Mouse (Mus musculus) large intestine, adult 2 months (tissue): ENCODE results near the gene Klc2. TPM values are rescaled to one million over a fixed set of nuclear protein-coding genes. Genes with fewer than 3 reads are reported as not detected.

Experiments used
- DNase-seq: peaks from one replicate; pipeline ENCODE4 v3.0.0-alpha.2; 2012; ENCODE audit warnings: low read depth, low spot score
- WGBS: fragments of 180-500 bp; shearing (Covaris S2); methylation state at CpG from one replicate; pipeline ENCODE4 v1.1.7; 2018; 5-methylcytosine and 5-hydroxymethylcytosine counted together
- polyA plus RNA-seq: library from polyadenylated mRNA; depleted of rRNA; stranded (reverse); fragments of >200 nt; gene quantifications from 2 replicates; pipeline ENCODE4 v1.2.3, GENCODE M21; 2012

Gene Klc2
- polyA plus RNA-seq, 1 experiment = 17.0 TPM

DNA sequence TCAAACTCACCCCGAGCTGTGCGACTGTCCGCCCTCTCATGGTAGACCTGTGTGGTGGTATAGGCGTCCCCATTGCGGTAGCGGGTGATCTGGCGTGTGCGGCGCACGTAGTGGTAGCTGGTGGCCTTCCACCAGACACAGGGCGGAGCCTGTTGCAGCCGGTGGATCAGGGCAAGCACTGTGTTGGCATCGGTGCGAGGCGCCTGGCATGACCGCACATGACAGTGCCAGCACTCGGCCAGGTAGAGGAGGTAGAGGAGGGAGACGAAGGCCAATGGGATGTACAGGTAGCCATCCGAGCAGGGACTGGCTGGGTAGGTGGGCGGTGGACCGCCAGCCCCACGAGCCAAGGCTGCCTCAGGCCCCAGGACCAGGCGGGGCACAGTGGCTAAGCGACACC is 35.8 kb downstream of the Klc2 start:
- no peak for DNase-seq
- WGBS = 55% methylated on average over 24 of the region's 24 CpGs

DNA sequence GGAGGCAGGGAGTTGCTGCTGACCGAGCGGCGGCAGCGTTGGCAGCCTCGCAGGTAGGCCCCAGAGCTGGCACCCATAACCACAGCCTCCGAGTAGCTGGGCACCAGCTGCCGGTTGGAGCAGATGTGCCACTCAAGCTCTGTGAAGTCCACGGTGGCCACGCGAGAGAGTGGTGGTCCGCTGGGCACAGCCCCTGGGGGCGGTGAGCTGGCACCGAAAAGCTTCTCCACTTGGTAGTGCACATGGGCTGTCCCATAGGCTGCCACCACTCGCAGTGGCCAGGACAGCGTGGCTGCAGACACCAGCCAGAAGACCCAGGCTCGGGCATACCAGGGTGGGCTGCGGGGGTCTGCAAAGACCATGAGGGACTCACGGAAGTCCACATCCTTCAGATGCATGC is 36.4 kb downstream of the Klc2 start:
- 62% methylated on average over 18 of the region's 18 CpGs for WGBS
- no peak for DNase-seq

DNA sequence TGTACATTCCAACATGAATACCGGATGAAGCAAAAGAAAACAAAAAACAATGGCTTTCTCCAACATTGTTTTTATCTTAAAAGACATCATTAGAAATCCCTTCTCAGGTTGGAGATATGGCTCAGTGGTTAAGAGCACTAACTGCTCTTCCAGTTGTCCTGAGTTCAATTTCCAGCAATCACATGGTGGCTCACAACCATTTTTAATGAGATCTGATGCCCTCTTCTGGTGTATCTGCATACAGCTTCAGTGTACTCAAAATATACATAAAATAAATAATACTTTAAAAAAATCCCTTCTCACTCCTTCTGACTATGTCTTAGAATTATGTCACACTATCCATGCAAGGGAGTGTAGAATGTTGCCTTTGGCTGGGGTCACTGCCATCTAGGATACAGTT is 39.1 kb downstream of the Klc2 start:
- DNase-seq = no peak
- 93% methylated on average over 1 of the region's 1 CpGs for WGBS

DNA sequence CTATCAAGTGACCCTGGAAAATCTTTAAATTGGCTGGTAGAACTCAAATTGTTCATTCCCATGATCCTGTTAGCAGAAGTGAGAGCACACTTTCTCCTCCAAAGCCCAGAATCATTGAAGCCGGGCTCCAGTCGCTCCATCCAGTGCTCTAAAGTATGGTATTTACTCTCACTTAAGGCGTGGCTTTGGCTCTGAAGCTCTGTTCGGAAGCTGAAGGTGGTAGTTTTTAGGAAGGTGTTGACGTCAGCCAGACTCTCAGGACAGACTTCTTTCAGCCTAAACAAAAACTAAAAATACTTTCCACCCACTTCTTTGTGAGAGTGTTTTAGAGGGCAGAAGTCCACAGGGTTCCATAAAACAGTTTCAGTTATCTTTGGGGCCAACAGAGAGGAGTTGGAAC is 44.8 kb downstream of the Klc2 start:
- WGBS = 12% methylated on average over 5 of the region's 5 CpGs
- no peak for DNase-seq

DNA sequence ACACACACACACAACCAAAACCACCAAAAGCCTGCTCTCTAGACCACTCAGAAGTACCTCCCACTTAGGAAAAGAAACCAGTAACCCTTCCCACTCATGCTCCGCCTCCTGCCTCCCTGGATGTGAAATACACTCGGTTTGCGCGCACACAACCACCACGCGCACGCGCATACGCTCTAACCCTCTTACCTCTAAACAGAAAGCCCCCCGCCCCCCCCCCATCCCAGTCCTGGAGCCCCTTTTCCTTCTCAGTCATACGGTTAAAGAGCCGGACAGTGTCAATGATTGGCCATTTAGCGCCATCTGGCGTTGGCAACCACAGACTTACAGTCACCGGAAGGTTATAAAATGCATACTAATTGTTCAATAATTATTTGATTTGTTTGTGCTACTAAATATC is 45.3 kb downstream of the Klc2 start:
- DNase-seq = no peak
- 3% methylated on average over 15 of the region's 15 CpGs for WGBS

DNA sequence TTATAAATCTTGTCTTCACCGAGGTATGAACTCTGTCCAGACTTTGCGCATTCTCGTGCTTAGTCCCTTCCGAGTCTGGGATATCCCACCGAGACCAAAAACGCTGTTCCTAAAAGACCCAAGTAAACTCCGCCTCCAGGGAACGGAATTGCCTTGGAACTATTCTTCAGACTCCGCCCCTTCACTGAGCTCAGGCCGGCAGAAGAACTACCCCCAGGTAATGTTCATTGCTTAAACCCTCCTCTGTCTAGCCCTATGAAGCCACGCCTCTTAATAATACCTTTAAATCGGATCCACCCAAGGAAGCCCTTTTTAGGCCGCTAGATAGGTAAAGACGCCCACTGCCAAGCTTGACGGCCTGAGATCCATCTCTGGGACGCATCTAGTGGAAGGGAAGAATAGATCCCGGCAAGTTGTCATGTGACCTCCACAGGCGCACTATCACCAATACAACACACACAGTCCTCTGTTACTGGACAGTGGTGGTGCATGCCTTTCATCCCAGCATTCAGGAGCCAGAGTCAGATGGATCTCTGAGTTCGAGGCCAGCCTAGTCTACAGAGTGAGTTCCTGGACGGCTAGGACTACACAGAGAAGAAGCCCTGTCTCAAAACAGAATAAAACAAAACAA is 45.9 kb downstream of the Klc2 start:
- 3% methylated on average over 20 of the region's 20 CpGs for WGBS

DNA sequence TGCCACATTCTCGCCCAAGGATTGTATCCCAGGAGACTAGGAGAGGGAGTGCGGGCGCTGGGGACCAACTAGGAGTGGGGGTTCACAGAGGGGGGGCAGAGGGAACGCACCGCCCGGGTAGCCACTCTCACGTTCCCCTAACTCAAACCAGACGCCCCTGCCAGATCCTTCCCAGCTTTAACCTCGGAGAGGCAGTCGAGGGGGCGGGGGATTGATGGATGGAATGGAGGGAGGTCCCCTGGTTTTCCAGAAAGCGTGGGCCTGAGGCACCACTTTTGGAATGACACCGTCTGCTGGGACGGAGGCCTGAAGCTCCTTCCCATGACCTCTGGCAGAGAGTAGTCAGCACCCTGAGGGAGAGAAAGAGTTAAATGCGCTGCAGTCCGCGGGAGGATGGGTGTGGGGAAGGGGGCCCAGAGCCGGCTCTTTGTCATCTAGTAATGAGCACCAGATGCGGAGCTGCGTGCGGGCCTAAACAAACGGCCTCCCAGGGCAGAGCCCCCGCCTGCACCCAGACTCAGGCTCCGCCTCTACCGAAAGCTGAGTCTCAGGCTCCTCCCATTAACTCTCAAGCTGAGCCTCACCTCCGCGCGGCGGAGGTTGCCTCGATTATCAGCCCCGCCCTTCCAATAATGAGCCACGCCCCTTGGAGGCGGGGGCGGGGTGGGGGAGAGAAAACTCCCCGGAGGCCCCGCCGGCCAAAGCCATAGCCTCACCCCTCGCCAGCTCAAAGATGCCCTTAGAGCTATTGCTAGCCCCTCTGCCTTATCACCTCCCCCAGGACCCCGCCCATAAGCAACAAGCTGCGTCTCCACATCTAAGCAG is 46.6 kb downstream of the Klc2 start:
- 4% methylated on average over 40 of the region's 40 CpGs for WGBS
- no peak for DNase-seq

More for the DNA sequence above, 45.9 kb downstream of the Klc2 start:
- no peak for DNase-seq

DNA sequence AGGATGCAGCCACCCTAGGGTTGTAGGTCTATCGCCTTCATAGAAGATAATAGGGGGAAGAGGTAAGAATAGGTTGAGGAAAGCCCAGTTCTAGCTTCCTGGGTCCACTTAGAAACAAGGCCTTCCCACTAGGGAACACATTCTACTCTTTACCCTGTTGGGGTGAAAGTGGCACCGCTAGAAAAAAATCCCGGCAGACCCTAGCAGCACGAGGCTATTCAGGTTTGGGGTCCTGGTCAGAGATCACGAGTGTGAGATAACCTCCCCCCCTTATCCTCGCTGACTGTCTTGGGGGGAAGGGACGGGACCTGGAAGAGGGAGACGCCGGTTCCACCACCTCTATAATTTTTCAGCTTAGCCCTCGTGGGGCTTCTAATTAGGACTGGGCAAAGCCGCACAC is 47.3 kb downstream of the Klc2 start:
- no peak for DNase-seq
- 31% methylated on average over 11 of the region's 11 CpGs for WGBS

DNA sequence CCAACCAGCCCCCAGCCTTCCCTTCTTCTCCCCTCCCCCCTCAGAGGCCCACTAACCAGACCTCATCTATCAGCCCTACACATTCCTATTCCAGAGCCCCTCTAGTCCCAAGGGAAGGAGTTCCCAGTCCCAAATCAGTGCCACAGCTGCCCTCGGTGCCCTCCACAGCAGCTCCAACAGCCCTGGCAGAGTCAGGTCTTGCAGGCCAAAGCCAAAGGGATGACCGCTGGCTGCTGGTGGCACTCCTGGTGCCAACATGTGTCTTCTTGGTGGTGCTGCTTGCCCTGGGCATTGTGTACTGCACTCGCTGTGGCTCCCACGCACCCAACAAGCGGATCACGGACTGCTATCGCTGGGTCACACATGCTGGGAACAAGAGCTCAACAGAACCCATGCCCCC is 48.4 kb downstream of the Klc2 start:
- WGBS = 82% methylated on average over 7 of the region's 7 CpGs
- no peak for DNase-seq

DNA sequence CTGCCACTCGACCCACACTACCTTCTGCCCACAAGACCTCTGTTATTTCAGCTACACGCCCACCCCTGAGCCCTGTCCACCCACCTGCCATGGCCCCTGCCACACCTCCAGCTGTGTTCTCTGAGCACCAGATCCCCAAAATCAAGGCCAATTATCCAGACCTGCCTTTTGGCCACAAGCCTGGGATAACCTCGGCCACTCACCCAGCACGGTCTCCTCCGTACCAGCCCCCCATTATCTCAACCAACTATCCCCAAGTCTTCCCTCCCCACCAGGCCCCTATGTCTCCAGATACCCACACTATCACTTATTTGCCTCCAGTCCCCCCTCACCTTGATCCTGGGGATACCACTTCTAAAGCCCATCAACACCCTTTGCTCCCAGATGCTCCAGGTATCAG is 48.9 kb downstream of the Klc2 start:
- WGBS = 71% methylated on average over 5 of the region's 5 CpGs
- no peak for DNase-seq

DNA sequence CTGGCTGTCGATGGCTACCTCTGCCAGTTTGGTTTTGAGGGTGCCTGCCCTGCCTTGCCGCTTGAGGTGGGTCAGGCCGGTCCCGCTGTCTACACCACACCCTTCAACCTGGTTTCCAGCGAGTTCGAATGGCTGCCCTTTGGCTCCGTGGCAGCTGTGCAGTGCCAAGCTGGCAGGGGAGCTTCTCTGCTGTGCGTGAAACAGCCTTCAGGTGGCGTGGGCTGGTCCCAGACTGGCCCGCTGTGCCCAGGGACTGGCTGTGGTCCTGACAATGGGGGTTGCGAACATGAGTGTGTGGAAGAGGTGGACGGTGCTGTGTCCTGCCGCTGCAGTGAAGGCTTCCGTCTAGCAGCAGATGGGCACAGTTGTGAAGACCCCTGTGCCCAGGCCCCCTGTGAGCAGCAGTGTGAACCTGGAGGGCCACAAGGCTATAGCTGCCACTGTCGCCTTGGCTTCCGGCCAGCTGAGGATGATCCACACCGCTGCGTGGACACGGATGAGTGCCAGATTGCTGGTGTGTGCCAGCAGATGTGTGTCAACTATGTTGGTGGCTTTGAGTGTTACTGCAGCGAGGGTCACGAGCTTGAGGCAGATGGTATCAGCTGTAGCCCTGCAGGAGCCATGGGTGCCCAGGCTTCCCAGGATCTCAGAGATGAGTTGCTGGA is 49.7 kb downstream of the Klc2 start:
- 32% methylated on average over 21 of the region's 21 CpGs for WGBS
- no peak for DNase-seq

DNA sequence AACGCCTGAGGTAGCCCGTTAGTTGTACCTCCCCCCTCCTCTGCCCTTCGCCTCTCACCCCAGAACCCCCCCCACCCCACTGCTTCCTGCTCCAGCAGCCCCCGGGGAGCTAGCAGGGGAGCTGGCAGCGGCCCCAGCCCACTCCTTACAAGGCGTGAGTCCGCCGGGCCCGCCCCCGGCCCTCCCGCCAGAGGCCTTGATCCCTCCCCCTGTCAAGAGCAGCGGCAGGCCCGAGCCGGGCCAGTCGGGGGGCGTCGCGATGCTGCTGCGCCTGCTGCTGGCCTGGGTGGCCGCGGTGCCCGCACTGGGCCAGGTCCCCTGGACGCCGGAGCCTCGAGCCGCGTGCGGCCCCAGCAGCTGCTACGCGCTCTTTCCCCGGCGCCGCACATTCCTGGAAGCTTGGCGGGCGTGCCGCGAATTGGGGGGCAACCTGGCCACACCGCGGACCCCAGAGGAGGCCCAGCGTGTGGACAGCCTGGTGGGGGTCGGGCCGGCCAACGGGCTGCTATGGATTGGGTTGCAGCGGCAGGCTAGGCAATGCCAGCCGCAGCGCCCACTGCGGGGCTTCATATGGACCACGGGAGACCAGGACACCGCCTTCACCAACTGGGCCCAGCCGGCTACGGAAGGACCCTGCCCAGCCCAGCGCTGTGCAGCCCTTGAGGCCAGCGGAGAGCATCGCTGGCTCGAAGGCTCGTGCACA is 50.3 kb downstream of the Klc2 start, which contains the start of gene Cd248:
TSS of gene Cd248 (plus strand) at position 212 of the 703 bp plus-strand sequence.
- no peak for DNase-seq
- WGBS = 3% methylated on average over 55 of the region's 56 CpGs

DNA sequence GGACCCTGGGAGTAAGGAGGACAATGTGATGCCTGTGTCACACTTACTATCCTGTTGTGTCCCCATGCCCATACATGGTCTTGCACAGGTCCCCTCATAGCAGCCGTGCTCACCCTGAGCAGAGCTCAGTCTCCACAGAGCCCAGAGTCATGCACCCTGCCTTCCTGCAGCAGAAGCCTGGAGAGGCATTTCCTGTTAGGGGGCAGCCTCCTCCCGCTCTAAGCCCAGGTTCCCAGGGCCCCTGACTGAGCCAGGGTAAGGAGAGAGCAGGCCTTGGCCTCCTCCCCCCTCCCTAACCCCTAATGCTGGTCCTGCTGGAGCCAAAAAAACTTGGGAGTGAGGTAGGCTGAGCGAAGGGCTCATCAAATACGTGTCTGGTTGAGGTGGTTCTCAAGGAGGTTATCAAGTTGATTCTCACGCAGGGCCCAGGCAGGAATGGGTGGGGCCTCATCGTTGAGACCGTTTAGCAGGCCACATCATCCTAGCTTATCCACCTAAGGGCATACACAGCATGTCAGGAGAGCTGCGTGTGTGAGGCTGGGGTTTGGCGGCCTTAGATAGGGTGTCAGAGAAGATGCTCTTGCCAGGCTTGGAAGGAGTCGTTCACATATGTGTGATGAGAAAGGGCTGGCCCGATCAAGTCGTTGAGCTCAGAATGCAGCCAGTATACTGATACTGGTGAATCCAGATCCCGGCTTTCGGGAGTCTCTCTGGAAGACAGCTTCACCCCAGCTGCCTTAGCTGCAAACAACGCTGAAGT is 51.1 kb downstream of the Klc2 start:
- WGBS = 10% methylated on average over 15 of the region's 15 CpGs
- no peak for DNase-seq

DNA sequence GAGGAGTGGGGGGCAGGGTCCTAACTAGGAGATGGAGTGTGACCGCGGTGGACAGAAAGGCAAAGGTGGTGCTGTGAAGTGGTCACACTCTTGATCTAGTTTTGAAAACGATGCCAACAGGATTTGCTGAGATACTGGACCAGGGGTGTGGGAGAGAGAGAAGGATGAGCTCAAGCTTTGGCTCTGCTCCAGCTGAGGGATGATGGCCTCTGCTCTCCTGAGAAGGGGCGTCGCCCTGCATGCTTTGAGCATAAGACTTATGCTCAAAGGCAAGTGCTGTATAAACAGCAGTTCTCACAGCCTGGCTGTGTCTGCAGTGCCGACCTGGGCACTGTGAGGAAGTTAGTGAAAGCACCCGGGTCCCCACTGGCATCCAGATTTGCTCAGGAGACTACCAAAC is 53.3 kb downstream of the Klc2 start:
- WGBS = 22% methylated on average over 7 of the region's 7 CpGs
- DNase-seq = no peak

DNA sequence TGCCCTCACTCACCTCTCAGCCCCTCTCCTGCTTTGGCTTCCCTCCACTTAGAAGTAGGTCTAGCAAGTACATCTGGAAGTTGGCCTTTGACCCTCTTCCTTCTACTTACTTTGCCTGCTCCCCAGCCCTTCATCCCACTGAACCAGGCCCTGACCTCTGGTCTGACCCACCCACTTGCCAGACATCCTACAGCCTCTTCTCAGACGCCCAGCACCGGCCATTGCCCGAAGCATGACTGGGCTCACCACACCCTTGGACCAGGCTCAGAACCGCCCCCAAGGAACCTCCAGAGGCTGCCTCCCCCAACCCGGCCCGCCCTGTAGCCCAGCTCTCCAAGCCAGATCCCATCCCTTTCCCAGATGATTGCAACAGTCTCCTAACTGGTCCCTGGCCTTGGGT is 55.9 kb downstream of the Klc2 start:
- DNase-seq = no peak
- 53% methylated on average over 6 of the region's 6 CpGs for WGBS

DNA sequence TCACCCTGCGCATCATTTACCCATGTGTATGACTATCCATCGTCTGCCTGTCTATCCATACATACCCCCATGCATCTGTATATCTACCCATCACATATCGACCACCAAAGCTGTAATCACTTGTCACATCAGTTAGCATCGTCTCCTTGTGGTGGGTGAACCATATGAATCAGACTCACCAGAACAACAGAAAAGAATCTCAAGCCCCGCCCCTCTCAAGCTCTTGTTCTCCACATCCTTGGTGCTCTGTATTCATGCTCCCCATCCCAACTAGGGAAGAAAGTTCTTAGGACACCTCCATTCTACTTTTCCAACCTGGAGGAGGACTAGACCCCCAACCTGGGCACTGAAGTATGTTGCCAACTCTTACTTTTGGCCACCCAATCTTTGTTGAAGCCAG is 56.3 kb downstream of the Klc2 start:
- DNase-seq = no peak
- 79% methylated on average over 5 of the region's 5 CpGs for WGBS

DNA sequence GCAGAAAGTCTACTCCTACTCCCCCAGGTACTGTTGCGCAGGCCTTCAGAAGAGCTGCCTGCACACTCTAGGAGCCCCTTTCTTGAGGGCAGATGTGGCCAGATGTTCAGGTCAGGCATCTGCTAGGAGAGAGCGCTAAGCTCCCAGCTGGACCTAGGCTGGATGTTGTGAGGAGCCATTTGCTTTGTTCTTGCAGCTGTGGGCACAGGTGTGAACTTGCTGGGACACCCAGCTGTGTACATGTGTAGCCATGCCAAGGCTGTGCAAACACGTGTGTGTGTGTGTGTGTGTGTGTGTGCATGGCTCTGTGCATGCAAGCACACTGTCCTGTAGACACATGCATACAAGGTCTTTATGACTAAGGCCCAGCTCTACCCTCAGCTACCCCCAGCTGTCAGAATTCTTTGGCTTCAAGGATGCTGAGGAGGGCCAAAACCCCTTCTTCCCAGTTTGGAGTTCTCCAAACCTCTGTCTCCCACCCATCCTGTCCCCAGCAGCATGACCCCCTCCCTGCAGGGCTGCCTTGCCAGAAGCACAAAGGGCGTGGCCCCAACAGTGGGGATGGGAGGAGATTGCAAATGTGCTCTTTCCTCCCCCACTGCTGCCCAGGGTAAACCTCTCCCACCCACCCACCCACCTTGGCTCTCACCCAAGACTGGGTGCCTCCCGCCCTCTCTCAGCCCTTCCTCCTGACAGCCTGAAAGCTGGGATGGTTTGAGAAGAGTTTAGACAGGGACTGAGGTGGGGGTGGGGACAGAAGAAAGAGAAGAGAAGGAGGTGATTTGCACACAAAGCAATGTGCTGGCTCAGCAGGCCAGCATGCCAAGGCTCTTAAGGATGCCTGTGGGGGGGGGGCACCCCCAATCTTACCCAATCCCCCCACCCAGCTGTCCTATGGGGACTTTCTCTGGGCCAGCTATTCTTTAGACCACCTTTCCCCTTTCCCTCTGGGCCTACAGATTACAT is 57.7 kb downstream of the Klc2 start:
- WGBS = 46% methylated on average over 5 of the region's 5 CpGs
- no peak for DNase-seq
